Mouse (Mus musculus) urinary bladder, postnatal 4 days (tissue): Measurements from ENCODE around the gene Srpr.
A peak's percentile ranks its signal among the peaks of the same experiment; 100 is the strongest.

Source experiments
- DNase-seq, 2 experiments: peaks; one replicate each; pipeline ENCODE4 v3.0.0; 2021 to 2022; ENCODE audit warnings: low spot score in 2 of 2

The Srpr gene

DNA sequence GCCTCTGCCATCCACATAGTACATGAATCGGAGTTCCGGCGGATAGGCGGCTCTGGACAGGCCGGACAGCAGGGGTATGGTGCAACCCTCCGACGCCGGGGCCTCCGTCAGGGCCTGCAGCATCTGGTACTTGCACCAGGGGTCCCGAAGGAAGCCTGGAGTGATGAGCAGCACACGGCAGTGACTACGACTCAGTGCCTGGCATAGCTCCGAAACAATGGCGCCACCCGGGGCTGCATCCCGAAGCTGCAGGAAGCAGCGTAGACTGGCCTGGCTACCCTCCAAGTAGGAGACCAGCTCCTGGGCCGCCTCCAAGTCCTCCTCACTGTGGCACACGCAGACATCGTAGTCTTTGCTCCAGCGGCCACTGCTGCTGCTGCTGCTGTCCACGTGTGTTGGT lies 11.3 kb upstream of the Srpr start:
- no peak for DNase-seq

- DNase-seq, result no peak
Observed at GRCm38 (mm10) chr9:35192983-35193542, 6.9 kb upstream of the Srpr start.

DNA sequence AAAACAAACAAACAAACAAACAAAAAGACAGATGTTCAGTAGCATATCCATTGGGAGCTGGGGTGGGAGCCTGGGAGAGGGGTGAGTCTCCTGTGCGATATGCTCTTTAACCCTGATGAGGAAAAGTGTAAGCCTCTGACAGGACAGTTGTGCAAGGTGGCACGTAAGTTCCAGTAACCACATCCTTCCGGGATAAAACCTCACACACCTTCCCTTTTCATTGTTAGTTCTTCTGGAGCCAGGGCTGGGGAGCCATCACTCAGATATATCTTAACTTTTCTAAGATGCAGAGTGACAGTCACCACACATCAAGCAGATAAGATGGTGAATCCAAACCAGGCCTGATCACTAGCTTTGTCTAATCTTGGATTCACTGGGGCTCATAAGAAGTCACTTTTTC lies 5.9 kb upstream of the Srpr start:
- DNase-seq, result no peak

GRCm38 (mm10) chr9:35197625-35198024 lies 2.4 kb upstream of the Srpr start:
- DNase-seq, result no peak

- no peak for DNase-seq
Observed at GRCm38 (mm10) chr9:35198351-35198750, 1.6 kb upstream of the Srpr start.

DNA sequence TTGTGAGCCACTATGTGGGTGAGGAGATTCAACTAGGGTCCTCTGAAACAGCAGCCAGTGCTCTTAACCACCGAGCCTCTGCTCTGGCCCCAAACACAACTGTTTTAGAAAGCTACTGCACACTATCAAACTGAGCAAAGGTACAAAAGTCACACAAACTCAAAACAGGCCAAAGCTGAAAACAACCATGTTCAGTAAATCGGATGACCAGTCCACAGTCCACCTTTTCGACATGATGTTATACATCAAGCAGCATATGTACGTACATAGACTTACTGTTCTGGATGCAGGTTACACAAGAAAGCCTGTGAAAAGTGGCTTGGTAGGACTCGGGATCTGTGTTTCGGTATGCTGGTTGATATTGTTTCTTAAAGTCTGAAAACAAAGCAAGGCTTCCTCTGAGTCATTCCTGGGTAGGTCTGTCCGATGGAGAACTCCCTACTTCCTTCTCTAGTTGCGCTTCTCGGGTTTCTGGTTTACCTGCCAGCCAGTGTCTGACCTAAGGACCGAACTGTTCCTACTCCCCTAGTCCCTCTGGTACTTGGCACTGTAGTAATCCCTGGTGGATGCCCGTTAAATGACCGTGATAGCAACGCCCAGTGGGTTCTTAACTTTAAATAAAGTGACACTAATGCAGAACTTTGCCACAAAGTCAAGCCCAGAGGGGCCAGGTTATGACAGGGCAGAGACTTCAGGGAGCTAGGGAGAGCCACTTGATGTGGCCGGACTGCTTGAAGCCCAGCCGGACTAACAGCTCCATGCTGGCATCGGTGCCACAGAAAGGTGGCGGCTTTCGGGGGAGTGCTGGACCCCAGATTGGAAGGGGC lies 817 bp upstream of the Srpr start:
- DNase-seq, result no peak

DNA sequence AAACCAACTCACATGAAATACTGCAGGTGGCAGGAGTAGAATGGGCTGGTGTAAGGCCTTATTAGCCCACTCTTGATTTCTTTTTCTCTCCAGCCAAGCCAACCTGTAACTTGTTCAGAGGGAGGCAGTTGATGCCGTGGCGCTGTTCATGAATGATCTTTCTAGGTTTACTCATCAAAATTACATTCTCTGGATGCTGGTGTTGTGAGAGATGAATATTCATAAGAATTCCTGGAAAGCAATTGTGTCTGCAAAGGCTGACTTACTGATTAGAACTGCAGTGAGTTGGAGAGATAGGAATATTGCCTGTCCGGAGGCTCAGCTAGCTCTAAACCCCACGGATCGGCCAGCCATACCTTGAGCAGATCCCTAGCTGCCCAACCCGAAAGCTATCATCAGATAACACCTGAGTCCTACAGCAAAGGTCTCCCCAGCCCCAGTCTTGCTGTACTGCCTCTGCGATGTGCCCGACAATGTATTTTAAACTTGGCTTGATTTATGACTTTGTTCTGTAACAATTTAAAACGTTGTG lies 620 bp downstream of the Srpr start:
- DNase-seq, result no peak

GRCm38 (mm10) chr9:35203536-35203935 lies 3.6 kb downstream of the Srpr start:
- no peak for DNase-seq

DNA sequence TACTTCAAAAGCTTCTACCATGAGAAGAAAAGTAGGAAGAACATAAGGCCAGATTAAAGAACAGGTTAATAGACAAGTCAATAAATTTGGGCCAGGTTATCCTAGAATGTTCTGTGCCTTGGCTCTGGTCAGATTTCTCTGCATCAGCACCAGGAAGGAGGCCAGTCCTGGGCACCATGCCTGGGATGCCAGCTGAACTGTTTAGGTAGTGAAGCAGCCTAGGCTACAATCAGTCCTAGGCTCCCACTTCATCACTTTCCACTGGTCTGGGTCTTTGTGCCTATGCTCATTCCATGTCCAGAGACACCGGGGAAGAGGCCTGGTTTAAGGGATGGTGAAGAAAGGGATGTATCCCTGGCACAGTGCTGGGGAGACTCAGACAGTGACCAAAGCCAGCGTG lies 4.4 kb downstream of the Srpr start:
- no peak for DNase-seq

DNA sequence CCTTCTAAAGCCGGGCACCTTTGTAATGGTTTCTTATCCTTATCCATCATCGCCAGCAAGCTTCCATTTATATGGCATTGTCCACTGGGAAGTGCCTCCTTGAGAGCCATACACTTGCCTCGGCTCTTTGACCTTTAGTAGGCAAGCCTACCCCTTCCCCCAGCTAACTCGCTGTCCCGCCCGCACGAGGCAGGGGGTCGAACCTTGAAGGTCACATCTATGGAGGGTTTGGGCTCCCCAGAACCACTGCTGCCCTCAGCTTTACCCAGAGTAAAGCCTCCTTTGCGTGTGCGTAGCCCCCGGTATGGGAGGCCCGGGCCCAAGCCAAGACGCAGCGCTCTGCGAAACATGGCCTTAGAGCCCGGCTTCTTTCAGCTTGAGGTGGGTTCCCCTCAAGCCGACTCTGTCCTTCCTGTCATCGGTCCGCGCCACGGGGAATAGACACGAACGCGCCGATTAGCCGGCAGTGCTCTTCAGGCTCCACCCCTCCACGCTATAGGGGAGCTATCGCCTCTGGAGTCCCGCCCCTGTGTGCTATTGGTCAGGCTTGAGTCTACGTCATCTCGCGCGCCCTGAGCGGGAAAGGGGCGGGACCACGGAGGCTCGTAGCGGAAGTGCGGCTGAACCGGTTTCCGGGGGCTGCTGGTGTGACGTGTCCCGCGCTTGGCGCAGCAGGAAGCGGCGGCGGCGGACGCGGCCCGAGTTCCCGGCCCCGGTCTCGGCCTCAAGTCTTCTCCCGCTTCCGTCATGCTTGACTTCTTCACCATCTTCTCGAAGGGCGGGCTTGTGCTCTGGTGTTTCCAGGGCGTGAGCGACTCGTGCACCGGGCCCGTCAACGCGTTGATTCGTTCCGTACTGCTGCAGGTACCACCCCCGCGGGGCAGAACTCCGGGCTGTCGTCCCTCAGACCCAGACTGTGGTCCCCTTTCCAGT lies 10.8 kb downstream of the Srpr start, which contains the start of gene Foxred1:
TSS of gene Foxred1 (minus strand) at position 514 of the 933 bp plus-strand sequence.
- DNase-seq, result peak; percentile 98 to 99

GRCm38 (mm10) chr9:35211573-35212511 lies 11.9 kb downstream of the Srpr start:
- DNase-seq, result no peak

DNA sequence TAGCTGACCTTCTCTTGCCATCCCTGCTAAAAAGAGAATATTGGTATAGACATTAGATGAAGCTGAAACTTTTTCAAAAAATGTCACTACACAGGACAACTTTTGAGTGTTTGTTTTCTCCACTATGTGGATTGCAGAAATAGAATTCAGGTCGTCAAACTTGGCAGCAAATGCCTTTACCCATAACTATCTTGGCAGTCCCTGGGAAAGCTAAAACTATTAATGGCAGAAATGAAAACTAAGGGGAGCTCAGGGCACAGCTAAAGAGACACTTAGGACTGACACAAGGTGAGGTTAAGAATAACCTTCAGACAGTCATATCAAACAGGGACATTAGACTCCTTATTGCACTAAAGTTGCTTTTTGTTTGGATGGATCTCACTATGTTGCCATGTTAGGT lies 18.0 kb downstream of the Srpr start:
- no peak for DNase-seq

- no peak for DNase-seq
Observed at GRCm38 (mm10) chr9:35223466-35223865, 23.5 kb downstream of the Srpr start.

DNA sequence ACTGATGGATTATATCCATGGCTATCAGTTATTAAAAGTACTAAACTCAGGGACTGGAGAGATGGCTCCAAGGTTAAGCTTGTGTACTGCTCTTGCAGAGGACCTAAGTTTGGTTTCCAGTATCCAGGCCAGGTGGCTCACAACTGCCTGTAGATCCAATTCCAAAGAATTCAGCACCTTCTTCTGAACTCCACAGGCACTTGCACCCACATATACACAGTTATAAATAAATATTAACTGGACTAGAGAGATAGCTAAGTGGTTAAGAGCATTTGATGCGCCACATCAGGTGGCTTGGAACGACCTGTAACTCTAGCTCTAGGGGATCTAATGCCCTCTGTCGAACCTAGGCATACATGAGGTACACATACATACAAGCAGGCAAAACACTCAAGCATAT lies 28.7 kb downstream of the Srpr start:
- DNase-seq, result no peak

GRCm38 (mm10) chr9:35235996-35236395 lies 36.0 kb downstream of the Srpr start:
- DNase-seq, result no peak

- DNase-seq, result no peak
Observed at GRCm38 (mm10) chr9:35238371-35238770, 38.4 kb downstream of the Srpr start.

DNA sequence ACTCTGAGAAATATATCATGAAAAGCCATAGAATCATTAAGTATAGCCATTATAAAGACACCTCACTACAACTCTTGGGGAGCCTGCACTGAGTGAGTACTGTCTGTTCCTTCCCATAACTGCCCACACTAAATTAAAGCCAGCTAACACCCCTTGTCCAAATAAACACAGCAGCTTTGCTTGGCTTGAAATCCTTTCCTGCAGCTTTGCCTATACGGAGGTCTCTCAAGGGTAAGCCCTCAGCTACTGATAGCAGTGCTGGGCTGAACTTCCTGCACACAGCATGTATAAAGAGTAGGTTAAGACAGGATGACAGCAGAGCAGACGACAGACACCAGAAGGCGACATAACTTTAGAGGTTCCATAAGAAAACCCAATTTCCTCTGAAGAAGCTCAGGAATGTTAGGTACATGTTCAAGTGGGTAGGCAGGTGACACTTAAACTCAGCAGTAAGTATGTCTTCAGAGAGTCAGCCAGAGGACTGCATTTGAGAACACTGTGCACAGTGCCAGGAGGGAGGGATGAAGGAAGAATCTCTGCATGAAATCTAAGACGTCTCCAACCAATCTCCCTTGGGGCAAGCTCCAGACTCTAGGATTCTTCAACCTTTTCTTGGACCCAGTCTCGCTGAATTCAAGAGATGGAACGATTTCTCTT lies 39.1 kb downstream of the Srpr start:
- DNase-seq, result no peak

GRCm38 (mm10) chr9:35239734-35240133 lies 39.8 kb downstream of the Srpr start:
- no peak for DNase-seq

DNA sequence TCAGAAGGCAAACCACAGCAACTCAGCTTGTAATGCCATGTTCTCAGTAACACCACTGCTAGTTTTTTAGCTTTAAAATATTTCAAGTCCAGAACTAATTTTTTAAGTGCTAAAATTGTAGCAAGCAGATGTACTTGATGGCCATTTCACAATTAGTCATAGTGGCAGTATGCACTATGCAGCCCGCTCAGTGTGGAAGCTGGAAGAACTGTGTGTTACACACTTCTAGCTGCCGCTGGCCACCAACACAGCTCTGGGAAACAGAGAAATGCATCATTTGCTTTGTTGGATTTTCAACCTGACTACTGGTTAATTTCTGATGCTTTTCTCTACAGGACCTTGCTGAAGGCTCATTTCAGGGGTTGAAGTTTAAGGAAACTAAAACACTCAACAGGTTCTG lies 47.4 kb downstream of the Srpr start:
- no peak for DNase-seq

GRCm38 (mm10) chr9:35249476-35249875 lies 49.5 kb downstream of the Srpr start:
- no peak for DNase-seq
